Mouse (Mus musculus): ENCODE measurements around the gene Fscn1. TPM values are rescaled to one million over a fixed set of nuclear protein-coding genes. Genes with fewer than 3 reads are reported as not detected.

The Fscn1 gene
- polyA plus RNA-seq, 1 experiment = 583 TPM

DNA sequence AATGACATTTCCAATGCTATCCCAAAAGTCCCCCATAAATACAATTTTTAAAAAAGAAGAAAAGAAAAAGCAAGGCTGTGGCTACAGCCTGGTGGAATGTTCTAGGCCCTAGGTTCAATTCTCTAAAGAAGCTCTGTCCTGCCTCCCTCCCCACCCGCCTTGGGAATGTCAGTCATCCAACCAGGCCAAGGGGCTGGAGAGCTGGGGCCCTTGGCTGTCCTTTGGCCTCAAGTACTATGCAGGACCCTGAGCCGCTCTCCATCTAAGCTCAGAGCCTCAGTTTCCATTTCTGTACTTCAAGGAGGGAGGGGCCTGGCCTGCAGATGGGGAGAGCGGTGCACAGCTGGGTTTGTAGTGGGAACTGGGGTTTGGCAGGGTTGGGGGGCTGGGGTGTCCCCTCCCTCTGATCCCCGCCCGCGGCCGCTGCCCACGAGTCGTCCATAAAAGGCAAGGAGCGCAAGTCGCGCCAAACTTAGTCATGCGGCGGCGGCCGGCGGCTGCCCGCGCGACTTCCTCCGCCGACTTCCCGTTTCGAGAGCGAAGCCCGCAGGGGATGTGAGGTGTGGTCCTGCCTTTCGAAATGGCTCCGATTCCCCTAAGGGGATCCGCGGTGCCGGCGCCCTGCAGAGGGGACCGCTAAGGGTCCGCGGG lies 31.3 kb upstream of the Fscn1 start:
- peak overlapping the region; percentile 45 for H3K4me3 ChIP-seq (ENCODE audit: insufficient read depth, poor library complexity, severe bottlenecking)
- TF ChIP-seq USF1 (IDR thresholded peaks at IDR 0.05; ENCODE audit: low read depth) = no peak
- no peak for TF ChIP-seq MYOD1 (IDR thresholded peaks at IDR 0.05; ENCODE audit: control insufficient read depth, insufficient read length, low read depth)
- no peak for TF ChIP-seq CEBPB (IDR thresholded peaks at IDR 0.05; ENCODE audit: low read depth)
- no peak for TF ChIP-seq FOSL1 (IDR thresholded peaks at IDR 0.05; ENCODE audit: insufficient read depth, low read length, poor library complexity, severe bottlenecking)
- no peak for TF ChIP-seq MYOG (IDR thresholded peaks at IDR 0.05; ENCODE audit: control insufficient read depth, extremely low read depth, insufficient read length)
- TF ChIP-seq MAX (IDR thresholded peaks at IDR 0.05) = no peak
- no peak for TF ChIP-seq CTCF (IDR thresholded peaks at IDR 0.05; ENCODE audit: control insufficient read depth, insufficient read depth, insufficient read length)

DNA sequence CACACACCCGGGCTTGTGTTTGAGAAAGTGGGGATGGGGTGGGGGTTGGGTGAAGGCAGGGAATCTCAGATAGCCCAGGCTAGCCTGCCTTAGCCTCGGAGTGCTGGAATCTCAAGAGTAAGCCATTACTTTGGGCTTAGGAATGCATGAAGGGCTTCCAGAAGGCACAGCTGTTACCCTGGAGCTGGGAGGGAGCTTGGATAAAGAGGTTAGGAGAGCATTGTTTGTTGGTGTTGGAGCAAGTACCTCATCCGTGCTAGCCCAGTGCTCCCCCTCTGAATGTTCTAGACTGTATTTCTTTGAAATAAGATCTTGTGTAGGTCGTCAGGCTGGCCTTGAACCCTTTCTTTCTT lies 30.8 kb upstream of the Fscn1 start:
- Histone ChIP-seq H3K79me2 (ENCODE audit: control insufficient read depth, insufficient read depth) (peaks cover 25% of the 10 kb centered on the region), H3K36me3 (ENCODE audit: control insufficient read depth, insufficient read depth) (no peaks in the 10 kb centered on the region), H3K27me3 (ENCODE audit: control insufficient read depth, insufficient read depth, insufficient read length) (no peaks in the 10 kb centered on the region), H3K4me3 (ENCODE audit: insufficient read depth, poor library complexity, severe bottlenecking) (peak overlapping the region; percentile 45), H3K79me3 (ENCODE audit: low read depth) (peaks cover 18% of the 10 kb centered on the region), H3ac (ENCODE audit: control insufficient read depth, insufficient read length, low read depth) (peak overlapping the region; percentile 78)
- no peak for TF ChIP-seq CEBPB (IDR thresholded peaks at IDR 0.05; ENCODE audit: low read depth)
- TF ChIP-seq MYOD1 (IDR thresholded peaks at IDR 0.05; ENCODE audit: control insufficient read depth, insufficient read length, low read depth) = peak; percentile 74

More for the DNA sequence above, 31.3 kb upstream of the Fscn1 start:
- Histone ChIP-seq H3K79me2 (ENCODE audit: control insufficient read depth, insufficient read depth) (peaks cover 25% of the 10 kb centered on the region), H3K36me3 (ENCODE audit: control insufficient read depth, insufficient read depth) (no peaks in the 10 kb centered on the region), H3K27me3 (ENCODE audit: control insufficient read depth, insufficient read depth, insufficient read length) (no peaks in the 10 kb centered on the region), H3ac (ENCODE audit: control insufficient read depth, insufficient read length, low read depth) (peak overlapping the region; percentile 78), H3K79me3 (ENCODE audit: low read depth) (peaks cover 18% of the 10 kb centered on the region)

DNA sequence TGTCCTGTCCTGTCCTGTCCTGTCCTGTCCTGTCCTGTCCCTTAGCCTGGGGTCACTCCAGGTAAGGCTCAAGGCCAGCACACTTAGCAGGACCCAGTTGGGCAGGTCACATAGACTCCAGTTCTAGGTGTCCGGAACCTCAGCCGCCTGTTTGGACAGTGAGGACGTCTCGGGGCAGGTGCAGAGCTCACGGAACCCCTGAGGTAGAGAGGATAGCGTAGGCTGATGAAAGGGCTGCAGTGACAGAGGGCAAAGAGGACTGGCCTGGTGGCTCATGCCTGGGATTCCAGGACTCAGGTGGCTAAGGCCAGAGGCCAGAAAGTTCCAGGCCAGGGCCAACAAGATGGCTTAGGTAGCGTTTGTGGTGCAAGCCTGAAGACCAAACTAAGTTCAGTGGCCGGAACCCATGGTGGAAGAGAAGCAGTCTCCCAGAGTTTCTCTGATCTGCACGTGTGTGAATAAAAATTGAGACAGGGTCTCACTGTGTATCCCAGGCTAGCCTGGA lies 28.9 kb upstream of the Fscn1 start:
- Histone ChIP-seq H3K27me3 (ENCODE audit: control insufficient read depth, insufficient read depth, insufficient read length) (no peaks in the 10 kb centered on the region), H3K36me3 (ENCODE audit: control insufficient read depth, insufficient read depth) (no peaks in the 10 kb centered on the region), H3K79me2 (ENCODE audit: control insufficient read depth, insufficient read depth) (peaks cover 25% of the 10 kb centered on the region), H3K79me3 (ENCODE audit: low read depth) (peaks cover 18% of the 10 kb centered on the region), H3ac (ENCODE audit: control insufficient read depth, insufficient read length, low read depth) (peak overlapping the region; percentile 30), H3K4me3 (ENCODE audit: insufficient read depth, poor library complexity, severe bottlenecking) (no peak overlapping the region)
- no peak for TF ChIP-seq MYOD1 (IDR thresholded peaks at IDR 0.05; ENCODE audit: control insufficient read depth, insufficient read length, low read depth)
- no peak for TF ChIP-seq FOSL1 (IDR thresholded peaks at IDR 0.05; ENCODE audit: insufficient read depth, low read length, poor library complexity, severe bottlenecking)
- no peak for TF ChIP-seq USF1 (IDR thresholded peaks at IDR 0.05; ENCODE audit: low read depth)
- no peak for TF ChIP-seq CEBPB (IDR thresholded peaks at IDR 0.05; ENCODE audit: low read depth)
- no peak for TF ChIP-seq MYOG (IDR thresholded peaks at IDR 0.05; ENCODE audit: control insufficient read depth, extremely low read depth, insufficient read length)
- TF ChIP-seq CTCF (IDR thresholded peaks at IDR 0.05; ENCODE audit: control insufficient read depth, insufficient read depth, insufficient read length) = no peak
- no peak for TF ChIP-seq MAX (IDR thresholded peaks at IDR 0.05)

DNA sequence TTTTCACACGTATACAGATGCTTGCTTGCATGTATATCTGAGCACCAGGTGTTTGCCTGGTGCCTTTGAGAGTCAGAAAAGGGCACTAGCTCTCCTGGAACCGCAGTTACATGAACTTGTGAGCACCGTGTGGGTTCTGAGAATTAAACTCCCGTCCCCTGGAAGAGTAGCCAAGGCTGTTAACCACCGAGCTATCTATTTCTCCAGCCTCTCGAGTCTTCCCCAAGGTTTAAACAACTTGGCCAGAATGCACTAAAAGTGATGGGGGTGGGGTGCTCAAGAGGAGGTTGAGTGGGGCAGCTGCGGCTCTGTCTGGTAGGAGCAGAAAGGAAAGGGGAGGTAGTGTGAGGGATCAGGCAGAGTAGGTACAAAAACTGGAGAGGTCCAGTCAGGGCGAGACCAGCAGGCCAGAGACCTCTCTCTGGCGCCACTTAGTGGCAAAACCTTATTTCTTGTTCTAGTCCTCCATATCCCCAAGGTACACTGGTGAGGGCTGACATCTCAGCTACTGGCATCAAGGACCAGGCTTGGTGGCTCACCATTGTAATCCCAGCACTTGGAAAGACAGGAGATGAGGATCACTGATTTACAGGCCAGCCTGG lies 28.0 kb upstream of the Fscn1 start:
- H3K79me3 ChIP-seq (ENCODE audit: low read depth) = peaks cover 18% of the 10 kb centered on the region
- no peak overlapping the region for H3K4me3 ChIP-seq (ENCODE audit: insufficient read depth, poor library complexity, severe bottlenecking)
- peaks cover 25% of the 10 kb centered on the region for H3K79me2 ChIP-seq (ENCODE audit: control insufficient read depth, insufficient read depth)
- H3K36me3 ChIP-seq (ENCODE audit: control insufficient read depth, insufficient read depth) = no peaks in the 10 kb centered on the region
- TF ChIP-seq USF1 (IDR thresholded peaks at IDR 0.05; ENCODE audit: low read depth) = no peak
- peak; percentile 58 for TF ChIP-seq CTCF (IDR thresholded peaks at IDR 0.05; ENCODE audit: control insufficient read depth, insufficient read depth, insufficient read length)
- TF ChIP-seq FOSL1 (IDR thresholded peaks at IDR 0.05; ENCODE audit: insufficient read depth, low read length, poor library complexity, severe bottlenecking) = no peak
- no peaks in the 10 kb centered on the region for H3K27me3 ChIP-seq (ENCODE audit: control insufficient read depth, insufficient read depth, insufficient read length)
- peak overlapping the region; percentile 42 for H3ac ChIP-seq (ENCODE audit: control insufficient read depth, insufficient read length, low read depth)

DNA sequence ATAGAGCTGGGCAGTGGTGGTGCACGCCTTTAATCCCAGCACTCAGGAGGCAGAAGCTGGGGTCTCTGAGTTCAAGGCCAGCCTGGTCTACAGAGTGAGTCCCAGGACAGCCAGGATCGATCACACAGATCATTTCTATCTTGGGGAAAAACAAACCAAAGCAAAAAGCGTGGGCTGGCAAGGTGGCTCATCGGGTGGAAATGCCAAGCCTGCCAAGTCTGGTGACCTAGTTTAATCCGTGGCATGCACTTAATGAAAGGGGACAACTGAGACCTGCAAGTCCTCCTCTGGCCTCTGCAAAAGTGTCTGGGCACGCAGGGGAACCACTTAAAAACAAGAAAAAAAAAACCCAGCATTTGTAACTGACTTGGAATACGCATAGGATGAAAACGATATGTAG lies 27.4 kb upstream of the Fscn1 start:
- TF ChIP-seq CEBPB (IDR thresholded peaks at IDR 0.05; ENCODE audit: low read depth) (no peak), FOSL1 (IDR thresholded peaks at IDR 0.05; ENCODE audit: insufficient read depth, low read length, poor library complexity, severe bottlenecking) (no peak), USF1 (IDR thresholded peaks at IDR 0.05; ENCODE audit: low read depth) (no peak), MYOG (IDR thresholded peaks at IDR 0.05; ENCODE audit: control insufficient read depth, extremely low read depth, insufficient read length) (no peak), MAX (IDR thresholded peaks at IDR 0.05) (no peak), MYOD1 (IDR thresholded peaks at IDR 0.05; ENCODE audit: control insufficient read depth, insufficient read length, low read depth) (no peak), CTCF (IDR thresholded peaks at IDR 0.05; ENCODE audit: control insufficient read depth, insufficient read depth, insufficient read length) (no peak)
- Histone ChIP-seq H3K4me3 (ENCODE audit: insufficient read depth, poor library complexity, severe bottlenecking) (no peak overlapping the region), H3K27me3 (ENCODE audit: control insufficient read depth, insufficient read depth, insufficient read length) (no peaks in the 10 kb centered on the region), H3ac (ENCODE audit: control insufficient read depth, insufficient read length, low read depth) (no peak overlapping the region), H3K79me3 (ENCODE audit: low read depth) (peaks cover 18% of the 10 kb centered on the region), H3K79me2 (ENCODE audit: control insufficient read depth, insufficient read depth) (peaks cover 25% of the 10 kb centered on the region), H3K36me3 (ENCODE audit: control insufficient read depth, insufficient read depth) (no peaks in the 10 kb centered on the region)

Data from C2C12 (cell line).